Mouse (Mus musculus): ENCODE results near the gene Pole2. TPM values are rescaled to one million over a fixed set of nuclear protein-coding genes. Genes with fewer than 3 reads are reported as not detected.
"Not testable (repeated sequence)": the region's sequence is repeated elsewhere in the genome, so short reads cannot be mapped to it uniquely, and the experiment has no call there.

The Pole2 gene
- polyA plus RNA-seq, 1 experiment from 2014 or later = 5.3 TPM

DNA sequence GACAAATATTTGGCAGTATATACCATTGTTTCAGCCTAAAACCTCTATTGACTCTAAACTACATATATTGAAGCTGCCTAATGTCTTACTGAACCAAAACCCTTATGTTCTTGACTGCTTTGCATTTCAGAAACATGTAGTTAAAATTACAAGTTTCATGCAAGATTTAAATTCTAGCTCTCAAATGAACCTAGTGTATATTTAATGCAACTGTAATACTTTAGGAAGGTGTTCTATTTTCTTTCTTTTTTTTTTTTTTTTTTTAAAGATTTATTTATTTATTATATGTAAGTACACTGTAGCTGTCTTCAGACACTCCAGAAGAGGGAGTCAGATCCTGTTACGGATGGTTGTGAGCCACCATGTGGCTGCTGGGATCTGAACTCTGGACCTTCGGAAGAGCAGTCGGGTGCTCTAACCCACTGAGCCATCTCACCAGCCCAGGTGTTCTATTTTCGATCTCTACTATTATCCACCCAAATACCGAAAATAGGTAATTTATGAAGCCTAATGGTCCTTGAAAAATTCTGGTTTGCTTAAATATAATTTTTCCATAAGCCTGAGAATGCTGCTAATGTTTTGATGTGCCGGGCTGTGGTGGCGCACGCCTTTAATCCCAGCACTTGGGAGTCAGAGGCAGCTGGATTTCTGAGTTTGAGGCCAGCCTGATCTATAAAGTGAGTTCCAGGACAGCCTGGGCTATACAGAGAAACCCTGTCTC is 61.0 kb downstream of the Pole2 start:
- H3K9ac ChIP-seq; ATAC-seq (ENCODE audit: low FRiP score, low read depth); H3K27me3 ChIP-seq; H3K27ac ChIP-seq (replicated peaks); H3K4me3 ChIP-seq; H3K4me1 ChIP-seq (replicated peaks); H3K9me3 ChIP-seq; H3K36me3 ChIP-seq: not testable (repeated sequence)
- WGBS = 69% methylated on average over 8 of the region's 8 CpGs
- H3K4me2 ChIP-seq = peak overlapping the region; percentile 95; the same call in 1 of the 2 replicates

DNA sequence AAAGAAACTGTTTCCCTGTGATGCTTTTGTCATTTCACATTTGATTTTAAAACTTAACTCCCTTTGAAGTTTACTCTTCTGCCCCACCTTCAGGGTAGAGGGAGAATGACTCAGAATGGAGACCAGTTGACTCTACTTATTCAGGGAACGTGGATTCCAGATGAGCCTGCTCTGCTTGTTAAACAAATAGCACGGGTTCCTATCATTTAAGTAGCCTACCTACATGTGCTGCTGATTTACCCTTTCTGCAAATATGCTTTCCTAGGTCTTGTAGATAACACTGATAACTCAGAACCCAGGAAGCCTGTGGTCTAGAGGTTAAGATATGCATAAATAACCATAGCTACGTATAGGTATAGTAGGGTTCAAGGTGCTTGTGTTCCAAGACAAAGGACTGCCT is 63.1 kb downstream of the Pole2 start:
- peaks cover 10% of the 10 kb centered on the region for H3K4me1 ChIP-seq (replicated peaks)
- no peak overlapping the region for H3K4me2 ChIP-seq
- H3K27ac ChIP-seq (replicated peaks) = no peak overlapping the region
- H3K27me3 ChIP-seq = no peaks in the 10 kb centered on the region
- H3K9me3 ChIP-seq = no peaks in the 10 kb centered on the region
- H3K4me3 ChIP-seq = no peak overlapping the region
- no peak overlapping the region for H3K9ac ChIP-seq
- 62% methylated on average over 3 of the region's 3 CpGs for WGBS
- no peak for ATAC-seq (ENCODE audit: low FRiP score, low read depth)
- H3K36me3 ChIP-seq = no peaks in the 10 kb centered on the region

DNA sequence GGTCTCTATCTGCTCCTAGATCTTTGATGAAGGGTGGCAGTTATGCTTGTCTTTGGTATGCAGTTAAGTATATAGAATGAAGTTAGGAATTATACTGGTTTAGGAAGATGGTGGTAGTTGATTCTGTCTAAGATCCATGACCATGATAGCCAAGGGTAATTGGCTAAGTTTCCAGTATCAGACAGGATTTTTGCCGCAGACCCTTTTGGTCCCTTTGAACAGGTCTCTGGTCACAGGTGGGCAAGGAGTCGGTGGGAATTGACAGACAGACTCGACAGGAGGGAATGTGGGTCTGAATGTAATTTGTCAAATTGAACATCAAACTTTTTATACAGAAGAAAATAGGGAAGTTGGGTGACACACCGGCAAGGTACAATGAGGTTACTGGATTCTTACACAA is 64.4 kb downstream of the Pole2 start:
- not testable (repeated sequence) for H3K27ac ChIP-seq (replicated peaks)

DNA sequence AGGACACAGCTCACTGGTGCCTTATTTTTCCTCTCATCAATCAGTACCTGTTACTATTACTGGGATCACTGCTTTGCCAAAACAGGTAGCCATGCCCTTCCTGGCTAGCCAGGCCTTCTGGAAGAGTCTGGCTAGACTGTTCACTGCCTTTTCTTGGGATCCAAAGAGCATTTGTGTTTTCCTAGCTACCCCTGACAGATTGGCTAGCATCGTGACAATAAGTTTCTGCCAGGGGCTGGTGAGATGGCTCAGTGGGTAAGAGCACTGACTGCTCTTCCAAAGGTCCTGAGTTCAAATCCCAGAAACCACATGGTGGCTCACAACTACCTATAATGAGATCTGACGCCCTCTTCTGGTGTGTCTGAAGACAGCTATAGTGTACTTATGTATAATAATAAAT is 67.3 kb downstream of the Pole2 start:
- not testable (repeated sequence) for H3K27me3 ChIP-seq; ATAC-seq (ENCODE audit: low FRiP score, low read depth); H3K4me3 ChIP-seq; H3K9me3 ChIP-seq; H3K27ac ChIP-seq (replicated peaks); H3K9ac ChIP-seq; H3K4me2 ChIP-seq
- peaks cover 19% of the 10 kb centered on the region for H3K36me3 ChIP-seq
- H3K4me1 ChIP-seq (replicated peaks) = peaks cover 11% of the 10 kb centered on the region
- 84% methylated on average over 2 of the region's 2 CpGs for WGBS

More for the DNA sequence above, 64.4 kb downstream of the Pole2 start:
- not testable (repeated sequence) for H3K4me2 ChIP-seq; H3K36me3 ChIP-seq; H3K4me3 ChIP-seq; ATAC-seq (ENCODE audit: low FRiP score, low read depth); H3K9ac ChIP-seq; H3K27me3 ChIP-seq; H3K4me1 ChIP-seq (replicated peaks); H3K9me3 ChIP-seq
- WGBS = 89% methylated on average over 4 of the region's 4 CpGs

DNA sequence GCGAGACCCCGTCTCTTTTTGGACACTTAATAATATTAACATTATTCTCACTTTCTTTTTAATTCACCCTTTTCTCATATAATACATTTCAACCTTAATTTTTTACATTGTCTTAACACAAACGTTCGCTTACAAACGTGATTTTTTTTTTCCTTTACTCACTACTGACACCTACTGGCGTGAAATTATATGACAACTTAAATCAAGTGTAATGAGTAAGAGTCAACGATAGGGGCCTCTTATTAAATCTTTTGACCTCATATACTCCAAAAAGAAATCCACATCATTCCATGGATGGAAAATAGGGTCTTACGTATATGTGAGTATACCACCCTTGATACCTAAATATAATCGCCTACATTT is 68.4 kb downstream of the Pole2 start:
- Histone ChIP-seq H3K27me3 (no peaks in the 10 kb centered on the region), H3K4me2 (peak overlapping the region; percentile 43), H3K27ac (replicated peaks) (peak overlapping the region; percentile 59; the same call in 1 of the 2 replicates), H3K36me3 (peaks cover 20% of the 10 kb centered on the region), H3K9ac (no peak overlapping the region), H3K4me3 (peak overlapping the region; percentile 80), H3K4me1 (replicated peaks) (peaks cover 11% of the 10 kb centered on the region), H3K9me3 (no peaks in the 10 kb centered on the region)
- WGBS = 5% methylated on average over 9 of the region's 9 CpGs
- no peak for ATAC-seq (ENCODE audit: low FRiP score, low read depth)

DNA sequence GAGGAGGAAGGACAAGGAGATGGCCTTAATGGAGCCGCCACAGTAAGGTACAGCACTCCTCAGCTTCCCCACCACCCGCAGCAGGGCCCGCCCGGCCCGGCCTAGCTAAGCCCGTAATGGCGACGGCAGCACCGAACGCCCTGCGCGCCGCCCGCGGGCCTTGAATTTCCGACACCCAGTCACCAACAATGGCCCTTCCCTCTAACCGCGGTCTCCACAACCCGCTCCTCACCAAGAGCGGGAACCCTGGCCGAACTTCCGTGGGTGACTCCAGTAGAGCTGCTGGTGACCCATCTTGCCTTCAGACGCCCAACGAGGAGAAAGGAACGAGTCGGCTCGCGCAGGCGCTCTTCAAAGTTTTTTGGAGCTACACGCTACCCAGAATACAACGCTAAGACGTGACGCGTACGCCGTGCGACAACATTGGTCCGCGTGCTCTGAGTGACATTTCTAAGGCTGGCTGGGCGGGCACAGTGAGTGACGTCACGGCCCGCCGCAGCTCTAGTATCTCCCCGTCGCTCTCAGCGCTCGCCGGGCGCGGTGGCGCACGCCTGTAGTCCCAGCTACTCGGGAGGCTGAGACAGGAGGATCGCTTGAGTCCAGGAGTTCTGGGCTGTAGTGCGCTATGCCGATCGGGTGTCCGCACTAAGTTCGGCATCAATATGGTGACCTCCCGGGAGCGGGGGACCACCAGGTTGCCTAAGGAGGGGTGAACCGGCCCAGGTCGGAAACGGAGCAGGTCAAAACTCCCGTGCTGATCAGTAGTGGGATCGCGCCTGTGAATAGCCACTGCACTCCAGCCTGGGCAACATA is 69.0 kb downstream of the Pole2 start, which contains the start of gene Rps29:
Gene Rps29 (minus strand): TSS at position 422 of the 813 bp plus-strand sequence.
- Histone ChIP-seq H3K4me2 (peak within 1 kb of the TSS; percentile 79), H3K36me3 (peaks cover 20% of the 10 kb centered on the region), H3K9ac (peak within 1 kb of the TSS; percentile 91), H3K4me1 (replicated peaks) (peaks cover 11% of the 10 kb centered on the region), H3K4me3 (peak within 1 kb of the TSS; percentile 80), H3K27ac (replicated peaks) (peak within 1 kb of the TSS; percentile 87)
- H3K27me3 ChIP-seq, H3K9me3 ChIP-seq: not testable (repeated sequence)
- WGBS = 0% methylated on average over 58 of the region's 68 CpGs
- peak; percentile 100 for ATAC-seq (ENCODE audit: low FRiP score, low read depth)

DNA sequence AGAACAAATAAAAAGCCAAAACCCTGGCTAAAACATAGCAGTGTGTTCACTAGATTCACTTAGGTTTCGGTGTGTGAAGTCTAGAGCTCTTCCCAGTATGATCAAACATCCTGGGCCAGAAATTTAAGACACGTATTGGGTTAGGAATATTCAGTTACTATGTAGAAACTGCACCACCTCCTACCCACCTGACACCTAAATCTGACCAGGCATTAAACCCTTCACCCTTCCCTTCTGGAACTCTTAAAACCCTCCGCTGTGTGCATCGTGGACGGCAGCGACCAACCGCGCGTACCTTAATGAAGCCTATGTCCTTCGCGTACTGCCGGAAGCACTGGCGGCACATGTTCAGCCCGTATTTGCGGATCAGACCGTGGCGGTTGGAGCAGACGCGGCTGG is 69.6 kb downstream of the Pole2 start:
- peaks cover 20% of the 10 kb centered on the region for H3K36me3 ChIP-seq
- H3K9ac ChIP-seq = peak overlapping the region; percentile 91
- under 1% methylated on average over 19 of the region's 19 CpGs for WGBS
- no peak for ATAC-seq (ENCODE audit: low FRiP score, low read depth)
- H3K4me2 ChIP-seq = peak overlapping the region; percentile 79
- no peaks in the 10 kb centered on the region for H3K27me3 ChIP-seq
- H3K9me3 ChIP-seq = no peaks in the 10 kb centered on the region
- H3K4me3 ChIP-seq = peak overlapping the region; percentile 80
- H3K4me1 ChIP-seq (replicated peaks) = peaks cover 11% of the 10 kb centered on the region
- peak overlapping the region; percentile 87 for H3K27ac ChIP-seq (replicated peaks)

DNA sequence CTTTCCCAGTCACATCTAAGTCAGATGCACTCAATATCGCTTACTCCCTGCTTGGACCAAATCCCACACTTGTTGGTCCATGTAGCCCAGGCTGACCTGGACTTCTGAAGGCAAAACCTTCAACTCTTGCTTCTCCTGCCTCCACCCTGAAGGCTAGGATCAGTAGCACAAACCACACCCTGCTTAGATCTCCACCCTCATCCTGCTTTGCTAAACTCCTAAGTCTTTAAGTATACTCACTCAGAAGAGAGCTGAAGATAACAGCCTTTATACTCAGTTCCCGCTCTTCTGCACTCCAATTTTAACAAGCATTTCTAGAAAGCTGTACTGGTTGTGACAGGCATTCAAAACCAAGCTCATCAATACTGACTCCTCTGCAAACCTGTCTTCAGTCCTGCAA is 70.9 kb downstream of the Pole2 start:
- WGBS = 95% methylated on average over 2 of the region's 2 CpGs
- ATAC-seq (ENCODE audit: low FRiP score, low read depth) = no peak
- Histone ChIP-seq H3K27me3 (no peaks in the 10 kb centered on the region), H3K27ac (replicated peaks) (no peak overlapping the region), H3K9me3 (no peaks in the 10 kb centered on the region), H3K9ac (no peak overlapping the region), H3K36me3 (peaks cover 20% of the 10 kb centered on the region), H3K4me1 (replicated peaks) (peaks cover 11% of the 10 kb centered on the region), H3K4me2 (0 out of 2 replicates have a peak overlapping the region, but pooled peaks have one; percentile 6), H3K4me3 (no peak overlapping the region)

DNA sequence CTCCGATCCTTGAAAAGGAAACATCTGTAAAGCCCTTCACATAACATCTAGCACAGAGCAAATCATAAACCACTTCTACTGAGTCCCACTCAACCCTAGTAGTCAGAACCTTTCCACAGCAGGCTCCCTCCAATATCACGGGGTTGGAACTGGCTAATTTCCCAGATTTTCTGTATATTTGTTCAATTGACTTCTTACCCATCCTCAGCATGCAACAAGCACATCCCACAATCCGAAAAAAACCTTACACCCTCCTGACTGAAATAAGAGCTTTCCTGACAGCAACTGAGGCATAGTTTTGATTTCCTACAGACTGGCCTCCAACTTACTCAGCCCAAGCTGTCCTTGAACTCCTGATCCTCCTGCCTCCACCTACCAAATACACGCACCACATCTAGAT is 71.6 kb downstream of the Pole2 start:
- H3K36me3 ChIP-seq = peaks cover 20% of the 10 kb centered on the region
- no peak overlapping the region for H3K4me3 ChIP-seq
- H3K9me3 ChIP-seq = no peaks in the 10 kb centered on the region
- WGBS = 87% methylated on average over 4 of the region's 4 CpGs
- H3K9ac ChIP-seq = no peak overlapping the region
- H3K27me3 ChIP-seq = no peaks in the 10 kb centered on the region
- no peak for ATAC-seq (ENCODE audit: low FRiP score, low read depth)
- no peak overlapping the region for H3K4me2 ChIP-seq
- H3K27ac ChIP-seq (replicated peaks) = no peak overlapping the region
- H3K4me1 ChIP-seq (replicated peaks) = peaks cover 11% of the 10 kb centered on the region

DNA sequence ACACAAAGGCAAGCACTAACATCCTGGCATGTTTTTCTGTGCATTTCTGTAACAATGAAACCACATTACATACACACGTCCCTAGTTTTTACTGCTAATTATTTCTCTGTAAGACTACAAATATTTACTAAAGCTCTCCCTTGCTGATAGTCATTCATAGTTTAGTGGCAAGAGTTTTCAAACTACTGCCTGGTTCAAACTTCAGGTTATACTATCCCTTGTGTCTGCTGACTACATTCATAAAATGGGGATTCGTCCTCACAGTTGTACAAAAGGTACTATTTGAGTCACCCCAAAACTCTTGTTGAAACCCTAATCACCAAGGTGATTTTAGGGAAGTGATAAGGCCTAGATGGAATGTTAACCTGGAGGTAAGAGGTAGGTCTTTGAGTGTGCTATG is 72.1 kb downstream of the Pole2 start:
- no peak for ATAC-seq (ENCODE audit: low FRiP score, low read depth)

More for the DNA sequence above, 72.1 kb downstream of the Pole2 start:
- Histone ChIP-seq H3K4me1 (replicated peaks) (peaks cover 11% of the 10 kb centered on the region), H3K36me3 (peaks cover 20% of the 10 kb centered on the region), H3K27me3 (no peaks in the 10 kb centered on the region), H3K4me2 (no peak overlapping the region), H3K9ac (no peak overlapping the region), H3K27ac (replicated peaks) (no peak overlapping the region), H3K4me3 (no peak overlapping the region), H3K9me3 (no peaks in the 10 kb centered on the region)
- 88% methylated on average over 2 of the region's 2 CpGs for WGBS
